Mouse (Mus musculus) thymus, adult 2 months (tissue): ENCODE measurements around the gene Cwc25.

Experiments
- CTCF ChIP-seq: fragments of 200-500 bp; IDR thresholded peaks from 2 replicates; pipeline ENCODE4 v1.5.1; 2012; ENCODE audit warnings: mild to moderate bottlenecking, control low read depth, low read length, moderate library complexity, borderline replicate concordance; ENCODE audit not compliant: control insufficient read depth, poor library complexity, insufficient read depth; ENCODE audit errors: extremely low read depth
- POLR2A ChIP-seq: fragments of 200-500 bp; IDR thresholded peaks from 2 replicates; pipeline ENCODE4 v1.6.1; 2012; ENCODE audit warnings: mild to moderate bottlenecking, low read length, control low read depth, moderate library complexity; ENCODE audit not compliant: control insufficient read depth, poor library complexity, insufficient read depth; ENCODE audit errors: extremely low read depth

DNA sequence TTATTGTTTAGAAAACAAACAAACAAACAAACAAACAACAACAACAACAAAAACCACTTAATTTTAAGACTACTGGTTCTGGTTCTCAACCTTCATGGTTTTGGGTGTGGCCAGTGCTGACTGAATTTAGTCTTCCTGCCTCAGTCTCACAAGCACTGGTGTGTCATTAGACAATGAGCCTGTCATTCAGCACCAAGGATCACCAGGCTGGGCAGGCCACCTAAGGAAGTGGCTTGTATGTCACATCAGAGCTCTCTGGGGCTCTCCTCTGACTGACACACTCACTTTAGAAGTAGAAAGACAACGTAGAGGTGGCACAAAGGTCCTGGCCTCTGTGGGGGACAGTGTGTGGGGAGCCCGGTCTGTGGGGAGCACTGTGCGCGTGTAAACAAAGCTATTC lies 47.3 kb downstream of the Cwc25 start:
- no peak for TF ChIP-seq POLR2A
- no peak for TF ChIP-seq CTCF
